Mouse (Mus musculus) brown adipose tissue, adult 24 weeks (tissue): ENCODE measurements around the gene Eif4g3. TPM values are rescaled to one million over a fixed set of nuclear protein-coding genes. Genes with fewer than 3 reads are reported as not detected.
A peak's percentile ranks its signal among the peaks of the same experiment; 100 is the strongest.

Experiments
- H3K27ac ChIP-seq: fragments of 200-500 bp; replicated peaks from 2 replicates; pipeline ENCODE4 v1.5.1; 2012; ENCODE audit warnings: low read depth, mild to moderate bottlenecking, low read length
- H3K4me1 ChIP-seq: fragments of 200-500 bp; 2 replicates; pipeline ENCODE4 v1.6.1; 2012; ENCODE audit warnings: low read length, mixed read lengths; ENCODE audit not compliant: control insufficient read depth, insufficient read depth, insufficient read length
- H3K4me3 ChIP-seq: fragments of 200-500 bp; 2 replicates; pipeline ENCODE4 v1.5.1; 2012; ENCODE audit warnings: low read depth, mild to moderate bottlenecking, low read length, moderate library complexity; ENCODE audit not compliant: insufficient read depth
- polyA plus RNA-seq: library from polyadenylated mRNA; stranded (reverse); fragments of >200 nt; gene quantifications from 2 replicates; pipeline ENCODE4 v1.2.4, GENCODE M21; 2012; ENCODE audit not compliant: missing spikeins, insufficient read depth, insufficient read length

The Eif4g3 gene
- polyA plus RNA-seq, 1 experiment, result 18.6 TPM

DNA sequence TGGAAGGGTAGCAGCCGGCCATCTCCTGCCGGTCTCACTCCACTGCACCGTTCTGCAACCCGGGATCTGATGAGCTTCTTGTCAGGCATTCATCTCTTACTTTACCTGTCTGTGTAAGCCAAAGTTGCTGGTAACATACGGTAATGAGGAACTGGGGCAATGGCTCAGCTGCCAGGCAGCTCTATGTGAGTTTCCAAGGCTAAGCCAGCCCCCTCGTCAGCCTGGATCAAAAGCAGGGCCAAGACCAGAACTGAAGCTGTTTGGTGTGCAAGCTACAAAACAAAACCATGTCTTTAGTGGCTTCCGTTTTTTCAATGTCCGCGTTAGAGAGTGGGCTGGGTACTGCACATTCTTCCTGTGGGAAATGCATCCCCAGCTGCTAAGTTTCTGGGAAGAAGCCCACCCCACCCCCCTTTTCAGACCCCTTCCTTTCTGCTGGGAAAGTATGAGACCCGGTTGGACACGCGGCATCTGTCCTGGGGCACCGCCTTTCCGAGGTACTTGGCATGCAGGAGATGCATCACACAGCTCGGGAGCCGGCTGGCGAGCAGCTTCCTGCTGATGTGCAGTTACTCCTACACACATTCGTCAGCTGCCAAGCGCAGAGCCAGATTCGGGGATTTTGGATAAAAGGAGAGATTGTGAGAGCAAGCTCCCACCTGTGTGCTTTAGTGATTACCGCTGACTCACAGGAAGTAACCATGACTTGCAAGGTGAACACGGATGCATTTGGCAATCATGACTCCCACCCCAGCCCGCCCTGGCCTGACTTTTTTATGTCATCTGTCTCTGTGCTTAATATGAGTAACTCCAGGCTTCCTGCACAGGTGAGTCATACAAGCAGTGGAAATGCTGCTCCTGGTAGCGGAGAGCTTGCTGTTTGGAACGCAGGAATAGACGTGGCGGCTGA is 254.2 kb downstream of the Eif4g3 start:
- Histone ChIP-seq H3K4me3 (no peak overlapping the region), H3K27ac (no peak overlapping the region), H3K4me1 (peaks cover 9% of the 10 kb centered on the region)

DNA sequence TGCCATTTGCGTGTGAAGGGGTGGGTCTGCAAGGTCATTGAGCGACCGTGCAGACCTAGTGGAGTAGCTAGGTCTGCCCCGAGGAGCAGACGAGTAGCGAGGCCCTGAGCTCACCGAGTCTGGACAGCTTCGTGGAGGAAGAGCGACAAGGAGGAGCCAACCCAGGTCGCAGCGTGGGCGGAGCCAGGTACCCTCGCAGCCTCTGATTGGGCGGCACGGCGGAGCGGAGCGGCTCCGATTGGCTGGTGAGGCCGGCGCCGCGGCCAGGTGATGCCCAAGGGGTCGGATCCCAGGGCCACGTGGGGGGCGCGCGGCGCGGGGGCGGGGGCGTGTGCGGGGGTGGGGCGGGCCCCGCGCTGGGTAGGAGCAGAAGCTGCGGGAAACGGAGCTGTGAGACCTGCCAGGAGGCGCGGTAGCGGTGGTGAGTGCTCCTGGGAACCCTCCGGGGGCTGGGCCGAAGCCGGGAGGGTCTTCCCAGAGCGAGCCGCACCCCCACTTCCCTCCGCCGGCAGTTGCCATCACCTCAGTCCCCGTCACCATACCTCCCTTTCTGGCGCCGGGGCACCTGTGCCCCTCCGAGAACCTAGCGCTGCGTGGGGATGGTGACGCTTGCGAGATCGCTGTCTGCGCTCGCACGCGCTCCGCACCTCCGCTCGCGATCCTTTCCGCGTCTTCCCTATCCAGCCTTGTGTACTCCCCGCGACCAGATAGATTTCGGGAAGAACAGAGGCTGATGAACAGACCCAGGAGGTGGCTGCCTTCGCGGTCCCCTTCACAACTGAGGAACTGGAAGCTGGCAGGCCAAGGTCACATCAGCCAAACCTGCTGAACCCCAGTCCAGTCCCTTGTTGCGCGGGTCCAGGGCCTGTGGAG is 257.5 kb downstream of the Eif4g3 start, which contains the start of the genes Sh2d5 and Kif17:
Gene Sh2d5, plus strand, starts transcription at position 316 of the 873 bp plus-strand sequence.
Gene Kif17, plus strand, starts transcription at position 348 of the 873 bp plus-strand sequence.
- peaks cover 10% of the 10 kb centered on the region for H3K4me1 ChIP-seq

DNA sequence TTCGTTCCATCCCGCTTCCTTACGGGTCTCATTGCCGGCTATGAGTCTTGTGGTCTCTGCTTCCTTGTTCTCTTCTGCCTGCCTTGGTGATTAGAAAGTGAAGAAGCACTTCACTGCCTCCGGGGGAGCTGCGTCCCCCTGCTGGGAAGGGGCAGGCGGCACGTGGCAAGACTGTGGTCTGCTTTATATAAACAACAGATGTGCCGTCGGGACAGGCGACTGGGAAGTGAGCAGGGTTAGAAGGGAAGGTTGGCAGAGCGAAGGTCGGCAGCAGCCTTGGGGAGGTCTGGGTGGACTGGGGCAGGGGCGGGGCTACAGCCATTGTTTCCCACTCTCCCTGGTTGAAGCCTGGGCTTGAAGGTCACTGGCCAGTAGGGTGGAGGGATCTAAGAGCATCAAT is 259.0 kb downstream of the Eif4g3 start:
- H3K4me3 ChIP-seq, result peak overlapping the region; percentile 39; the same call in 1 of the 2 replicates
- no peak overlapping the region for H3K27ac ChIP-seq
- peaks cover 10% of the 10 kb centered on the region for H3K4me1 ChIP-seq

More for the DNA sequence above, 257.5 kb downstream of the Eif4g3 start, which contains the start of the genes Sh2d5 and Kif17:
- Histone ChIP-seq H3K27ac (no peak within 1 kb of the TSS), H3K4me3 (peak within 1 kb of the TSS; percentile 53)

DNA sequence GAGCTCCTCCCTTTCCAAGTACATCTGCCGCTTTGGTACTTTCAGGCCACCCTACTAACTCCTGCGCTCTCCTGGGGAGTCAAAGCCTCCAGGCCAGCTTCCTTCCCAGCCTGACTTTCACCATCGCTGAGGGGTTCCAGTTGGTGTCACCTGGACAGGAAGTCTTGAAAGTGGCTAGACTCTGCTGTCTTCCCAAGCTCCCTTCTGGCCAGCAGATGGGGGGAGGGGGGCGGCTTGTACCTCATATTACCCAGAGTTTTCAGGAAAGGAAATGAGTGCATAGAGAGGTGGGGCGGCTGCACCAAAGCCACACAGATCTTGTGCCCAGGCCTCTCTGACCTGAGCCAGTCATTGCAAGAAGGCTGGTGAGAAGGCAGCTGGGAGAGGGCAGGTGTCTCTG is 259.4 kb downstream of the Eif4g3 start:
- H3K4me1 ChIP-seq, result peaks cover 10% of the 10 kb centered on the region
- no peak overlapping the region for H3K4me3 ChIP-seq
- no peak overlapping the region for H3K27ac ChIP-seq

DNA sequence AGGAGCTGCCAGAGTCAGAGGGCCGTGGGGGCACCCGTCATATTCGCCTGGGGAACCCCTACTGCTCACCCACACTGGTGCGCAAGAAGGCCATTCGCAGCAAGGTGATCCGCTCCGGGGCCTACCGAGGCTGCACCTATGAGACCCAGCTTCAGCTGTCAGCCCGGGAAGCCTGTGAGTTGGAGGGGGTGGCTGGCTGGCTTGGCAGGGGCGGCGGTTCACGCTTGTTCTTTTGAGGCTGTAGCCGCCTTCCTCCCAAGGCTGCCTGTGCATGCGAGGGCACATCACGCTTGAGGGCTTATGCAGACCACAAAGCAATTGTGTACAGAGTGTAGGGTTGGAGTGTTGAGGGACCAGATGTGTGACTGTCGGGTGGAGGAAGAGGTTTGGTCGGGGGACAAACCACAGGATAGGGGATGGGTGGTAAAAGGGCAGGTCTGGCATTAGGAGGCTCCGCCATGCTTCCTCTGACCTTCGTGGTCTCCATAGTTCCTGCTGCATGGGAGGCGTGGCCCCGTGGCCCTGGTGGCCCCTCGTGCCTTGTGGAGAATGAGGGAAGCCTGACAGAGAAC is 264.4 kb downstream of the Eif4g3 start:
- Histone ChIP-seq H3K4me3 (no peak overlapping the region), H3K4me1 (no peaks in the 10 kb centered on the region; the same call in 1 of the 2 replicates), H3K27ac (no peak overlapping the region)

Other genes starting within 250 kb of the Eif4g3 start
- 7.5 and 20.7 TPM in 2 replicates for gene Alpl, start 196.6 kb upstream of the Eif4g3 start, polyA plus RNA-seq
- gene Ece1, start 130.8 kb upstream of the Eif4g3 start, polyA plus RNA-seq, result 28.5 and 28.8 TPM in 2 replicates
- 65.0 and 71.4 TPM in 2 replicates for gene Hp1bp3, start 223.3 kb downstream of the Eif4g3 start, polyA plus RNA-seq